Mouse (Mus musculus) neural tube, embryonic 14.5 days (tissue): ENCODE data around the gene Gys1. TPM values are rescaled to one million over a fixed set of nuclear protein-coding genes. Genes with fewer than 3 reads are reported as not detected.

Experiments
- ATAC-seq: fragments of 200-750 bp; cut with Nextera tagmentation; 2 replicates; pipeline ENCODE4 v1.8.0; 2017; ENCODE audit warnings: low read depth, mild to moderate bottlenecking, moderate TSS enrichment, moderate library complexity
- H3K27ac ChIP-seq: fragments of 300-500 bp; sonication (generic); 2 replicates; pipeline ENCODE4 v1.5.1; 2014; ENCODE audit warnings: low read depth, mild to moderate bottlenecking, control low read depth, low read length, moderate library complexity, mixed read lengths
- H3K27me3 ChIP-seq: fragments of 300-500 bp; sonication (generic); 2 replicates; pipeline ENCODE4 v1.6.1; 2014; ENCODE audit warnings: low read length; ENCODE audit not compliant: control insufficient read depth, insufficient read depth
- H3K36me3 ChIP-seq: fragments of 300-500 bp; sonication (generic); 2 replicates; pipeline ENCODE4 v1.6.1; 2014; ENCODE audit warnings: low read length, mixed read lengths; ENCODE audit not compliant: control insufficient read depth, insufficient read depth
- H3K4me1 ChIP-seq: fragments of 300-500 bp; sonication (generic); 2 replicates; pipeline ENCODE4 v1.6.1; 2014; ENCODE audit warnings: low read length; ENCODE audit not compliant: control insufficient read depth, insufficient read depth
- H3K4me2 ChIP-seq: fragments of 300-500 bp; sonication (generic); 2 replicates; pipeline ENCODE4 v1.6.1; 2014; ENCODE audit warnings: mild to moderate bottlenecking, low read depth, low read length, control low read depth
- H3K4me3 ChIP-seq: fragments of 300-500 bp; sonication (generic); 2 replicates; pipeline ENCODE4 v1.5.1; 2014; ENCODE audit warnings: low read depth, low read length, control low read depth, mixed read lengths
- H3K9ac ChIP-seq: fragments of 300-500 bp; sonication (generic); replicated peaks from 2 replicates; pipeline ENCODE4 v1.6.1; 2014; ENCODE audit warnings: low read depth, mild to moderate bottlenecking, control low read depth, low read length, mixed read lengths
- H3K9me3 ChIP-seq: fragments of 300-500 bp; sonication (generic); 2 replicates; pipeline ENCODE4 v1.6.1; 2016; ENCODE audit warnings: low read length; ENCODE audit not compliant: control insufficient read depth
- WGBS: fragments of 180-500 bp; shearing (Covaris S2); extraction: QIAGEN DNeasy Blood & Tissue Kit; methylation state at CpG from one replicate; pipeline ENCODE4 v1.1.7; 2014; 5-methylcytosine and 5-hydroxymethylcytosine counted together
- polyA plus RNA-seq: library from polyadenylated mRNA; unstranded; fragments of >200 nt; fragmentation: Nextera tagmentation; extraction: Ambion mirVana; gene quantifications from 2 replicates; pipeline ENCODE4 v1.2.1, GENCODE M21; 2014

Gys1 gene
- polyA plus RNA-seq, 1 experiment from 2014 or later = 18.1 TPM

DNA sequence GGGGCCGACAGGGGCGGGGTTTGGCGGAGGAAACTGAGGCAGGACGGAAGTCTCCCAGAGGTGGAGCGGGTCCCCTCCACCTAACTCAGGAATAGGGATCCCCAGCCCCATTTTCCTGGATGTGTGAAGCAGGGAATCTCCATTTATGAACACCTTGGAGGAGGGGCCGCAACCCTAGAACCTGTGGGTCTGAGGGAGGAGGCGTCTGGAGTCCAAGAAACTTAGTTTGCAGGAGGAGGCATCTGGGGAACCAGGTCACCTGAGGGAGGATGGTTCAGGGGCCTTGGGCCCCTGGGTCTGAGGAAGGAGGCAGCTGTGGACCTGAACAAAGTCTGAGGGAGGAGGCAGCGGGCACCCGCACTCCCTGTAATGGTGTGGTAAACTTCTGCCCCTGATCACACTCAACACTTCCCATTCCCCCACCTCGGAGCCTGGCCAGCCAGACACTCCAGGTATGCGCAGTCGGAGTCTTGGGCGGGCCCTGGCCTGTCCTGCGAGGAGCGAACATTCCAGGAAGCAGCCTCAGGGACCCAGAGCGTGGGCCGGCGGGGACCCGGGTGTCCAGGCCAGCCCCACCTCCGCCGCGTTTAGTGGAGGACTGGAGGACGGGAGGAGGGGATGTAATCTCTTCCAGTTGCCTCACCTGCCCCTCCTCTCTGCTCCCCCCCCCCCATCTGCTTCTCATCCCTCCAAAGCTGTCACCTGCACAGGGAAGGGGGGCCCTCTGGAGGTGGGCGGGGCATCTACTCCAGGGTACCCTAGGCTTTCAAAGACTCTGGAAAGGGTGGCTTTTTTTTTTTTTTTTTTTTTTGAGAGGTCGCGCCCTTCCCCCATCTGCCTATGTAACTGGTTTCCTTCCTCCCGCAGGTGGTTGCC is 20.5 kb upstream of the Gys1 start:
- peaks cover 4% of the 10 kb centered on the region; the same call in 1 of the 2 replicates for H3K4me1 ChIP-seq
- H3K36me3 ChIP-seq = no peaks in the 10 kb centered on the region
- H3K4me3 ChIP-seq = peak overlapping the region; percentile 44
- H3K9me3 ChIP-seq = no peaks in the 10 kb centered on the region
- H3K27me3 ChIP-seq = peaks cover 77% of the 10 kb centered on the region
- no peak for ATAC-seq
- H3K9ac ChIP-seq = peak overlapping the region; percentile 42
- peak overlapping the region; percentile 84 for H3K4me2 ChIP-seq
- no peak overlapping the region for H3K27ac ChIP-seq
- WGBS = 2% methylated on average over 27 of the region's 27 CpGs

DNA sequence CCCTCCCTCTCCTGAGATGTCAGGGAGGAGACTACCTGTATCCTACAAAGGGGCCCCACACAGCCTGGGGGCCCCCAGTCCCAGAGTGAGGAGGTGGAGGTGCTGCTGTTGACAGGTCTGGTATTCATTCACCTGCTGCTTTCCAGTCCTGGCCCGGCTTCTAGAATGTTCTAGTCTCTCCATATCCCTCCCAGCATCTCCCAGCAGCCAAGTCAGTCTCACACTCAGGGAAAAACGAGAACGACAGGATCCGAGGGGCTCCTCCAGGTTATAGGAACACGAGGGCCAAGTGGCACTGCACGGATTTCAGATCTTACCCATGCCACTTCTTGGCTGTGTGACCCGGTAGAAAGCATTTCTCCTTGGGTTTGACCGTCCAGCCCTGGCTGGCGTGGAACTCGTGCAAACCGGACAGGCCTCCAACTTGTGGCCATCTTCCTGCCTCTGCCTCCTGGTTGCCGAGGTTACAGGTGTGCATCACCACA is 19.9 kb upstream of the Gys1 start:
- Histone ChIP-seq H3K27ac (no peak overlapping the region), H3K4me3 (no peak overlapping the region), H3K27me3 (peaks cover 73% of the 10 kb centered on the region), H3K36me3 (no peaks in the 10 kb centered on the region), H3K9me3 (no peaks in the 10 kb centered on the region), H3K4me2 (no peak overlapping the region), H3K4me1 (peaks cover 4% of the 10 kb centered on the region; the same call in 1 of the 2 replicates), H3K9ac (no peak overlapping the region)
- 43% methylated on average over 12 of the region's 12 CpGs for WGBS
- ATAC-seq = no peak

DNA sequence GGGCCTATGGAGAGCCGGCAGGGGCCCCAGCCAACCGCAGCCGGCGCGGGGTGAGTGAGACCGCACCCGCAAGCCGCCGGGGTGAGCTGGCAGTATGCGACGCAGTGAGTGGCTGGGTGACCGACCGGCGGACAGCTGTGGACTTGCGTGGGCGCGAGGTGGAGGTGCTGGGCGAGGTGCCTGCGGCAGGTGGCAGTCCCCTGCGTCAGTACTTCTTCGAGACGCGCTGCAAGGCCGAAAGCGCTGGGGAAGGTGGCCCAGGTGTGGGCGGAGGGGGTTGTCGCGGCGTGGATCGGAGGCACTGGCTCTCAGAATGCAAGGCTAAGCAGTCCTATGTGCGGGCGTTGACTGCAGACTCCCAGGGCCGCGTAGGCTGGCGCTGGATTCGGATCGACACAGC is 19.0 kb upstream of the Gys1 start:
- H3K4me1 ChIP-seq = peaks cover 4% of the 10 kb centered on the region; the same call in 1 of the 2 replicates
- ATAC-seq = no peak
- WGBS = 9% methylated on average over 37 of the region's 37 CpGs
- no peak overlapping the region for H3K9ac ChIP-seq
- H3K4me2 ChIP-seq = no peak overlapping the region; the same call in 1 of the 2 replicates
- H3K36me3 ChIP-seq = peaks cover under 1% of the 10 kb centered on the region; the same call in 1 of the 2 replicates
- peaks cover 76% of the 10 kb centered on the region for H3K27me3 ChIP-seq
- H3K27ac ChIP-seq = no peak overlapping the region
- H3K4me3 ChIP-seq = no peak overlapping the region
- no peaks in the 10 kb centered on the region for H3K9me3 ChIP-seq

DNA sequence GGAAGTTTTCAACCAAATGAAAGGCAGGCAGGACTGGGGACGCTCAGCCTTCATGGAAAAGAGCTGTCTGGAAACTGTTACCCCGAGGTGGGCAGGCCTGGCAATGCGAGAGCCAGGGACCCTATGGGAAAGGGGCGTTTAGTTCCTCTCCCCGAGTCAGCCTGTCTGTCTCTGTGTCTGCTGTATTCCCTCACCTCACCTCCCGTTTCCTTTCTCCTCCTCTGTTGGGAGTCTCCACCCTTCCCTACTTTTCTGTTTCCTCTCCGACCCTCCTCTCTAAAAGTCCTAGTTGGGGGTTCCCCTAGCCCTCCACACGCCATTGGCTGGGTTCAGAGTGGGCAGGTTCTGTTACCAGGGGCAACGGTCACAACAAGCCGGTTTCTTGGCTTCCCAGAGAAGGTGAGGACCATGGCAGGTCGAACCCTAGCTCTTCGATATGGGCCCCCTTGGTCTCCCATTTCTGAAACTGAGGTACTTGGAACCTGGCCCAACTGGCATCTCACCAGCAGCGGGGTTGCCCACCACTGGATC is 16.6 kb upstream of the Gys1 start:
- WGBS = 7% methylated on average over 13 of the region's 13 CpGs
- Histone ChIP-seq H3K27ac (no peak overlapping the region), H3K27me3 (peaks cover 65% of the 10 kb centered on the region), H3K4me3 (no peak overlapping the region), H3K4me1 (peaks cover 4% of the 10 kb centered on the region; the same call in 1 of the 2 replicates), H3K9me3 (no peaks in the 10 kb centered on the region), H3K4me2 (no peak overlapping the region), H3K9ac (no peak overlapping the region), H3K36me3 (peaks cover 23% of the 10 kb centered on the region)
- no peak for ATAC-seq

DNA sequence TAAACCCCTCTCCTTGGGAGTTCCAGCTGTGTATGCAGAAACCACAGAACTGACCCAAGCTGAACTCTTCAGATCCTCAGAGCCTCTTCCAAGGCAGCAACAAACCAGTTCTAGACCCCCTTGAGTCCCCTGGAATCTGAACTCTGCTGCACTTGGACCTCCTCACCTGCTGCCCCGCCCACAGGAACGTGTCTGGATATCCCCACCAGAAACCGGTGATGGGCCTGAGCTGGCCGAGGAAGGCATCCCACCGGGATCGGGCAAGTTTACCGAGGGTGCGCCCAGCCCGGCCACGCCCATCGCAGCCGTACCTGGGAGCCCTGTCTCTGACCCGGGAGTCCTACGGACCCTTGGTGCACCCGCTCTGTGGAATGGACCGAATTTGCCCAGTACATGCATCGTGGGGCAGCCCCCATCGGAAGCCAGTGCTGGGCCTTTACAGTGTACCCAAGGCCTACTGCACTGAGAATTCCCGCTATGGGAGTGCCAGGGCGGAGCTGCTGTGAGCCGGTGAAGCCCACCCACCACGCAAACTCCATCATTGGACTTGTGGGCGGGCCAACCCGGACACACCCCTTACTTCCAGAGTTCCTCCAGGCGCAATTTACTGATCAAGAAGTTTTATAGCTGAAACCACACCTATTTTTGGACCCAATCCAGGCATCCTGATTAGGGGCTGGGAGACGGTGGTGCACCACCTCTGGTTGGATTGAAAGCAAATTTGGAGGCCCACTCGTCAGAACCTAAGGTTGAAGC is 14.6 kb upstream of the Gys1 start:
- Histone ChIP-seq H3K4me2 (no peak overlapping the region), H3K27ac (no peak overlapping the region), H3K36me3 (peaks cover 42% of the 10 kb centered on the region), H3K4me1 (no peaks in the 10 kb centered on the region), H3K9ac (no peak overlapping the region), H3K9me3 (no peaks in the 10 kb centered on the region), H3K27me3 (peaks cover 46% of the 10 kb centered on the region), H3K4me3 (no peak overlapping the region)
- ATAC-seq = no peak
- 10% methylated on average over 27 of the region's 27 CpGs for WGBS

DNA sequence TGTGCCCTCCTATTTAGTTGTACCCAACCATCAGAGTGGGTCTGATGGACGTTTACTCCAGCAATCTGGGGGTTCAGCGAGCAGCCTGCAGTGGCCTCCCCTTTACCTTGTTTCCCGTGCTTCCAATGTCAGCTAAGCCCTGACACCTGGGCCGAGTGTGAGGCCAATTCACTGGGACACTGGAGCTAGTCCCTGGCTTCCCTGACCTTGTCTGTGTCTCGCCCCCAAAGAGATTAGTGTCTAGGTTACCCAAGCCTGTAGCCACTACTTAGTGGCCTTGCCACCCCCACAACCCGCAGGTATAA is 14.1 kb upstream of the Gys1 start, which contains the start of gene Lhb:
Gene Lhb, plus strand, starts transcription at position 206 of the 305 bp plus-strand sequence.
- Histone ChIP-seq H3K4me2 (no peak within 1 kb of the TSS), H3K27me3 (peaks cover 40% of the 10 kb centered on the region), H3K36me3 (peaks cover 45% of the 10 kb centered on the region), H3K9me3 (no peaks in the 10 kb centered on the region), H3K9ac (no peak within 1 kb of the TSS), H3K27ac (no peak within 1 kb of the TSS), H3K4me3 (no peak within 1 kb of the TSS), H3K4me1 (no peaks in the 10 kb centered on the region)
- no peak for ATAC-seq
- WGBS = 56% methylated on average over 6 of the region's 6 CpGs

DNA sequence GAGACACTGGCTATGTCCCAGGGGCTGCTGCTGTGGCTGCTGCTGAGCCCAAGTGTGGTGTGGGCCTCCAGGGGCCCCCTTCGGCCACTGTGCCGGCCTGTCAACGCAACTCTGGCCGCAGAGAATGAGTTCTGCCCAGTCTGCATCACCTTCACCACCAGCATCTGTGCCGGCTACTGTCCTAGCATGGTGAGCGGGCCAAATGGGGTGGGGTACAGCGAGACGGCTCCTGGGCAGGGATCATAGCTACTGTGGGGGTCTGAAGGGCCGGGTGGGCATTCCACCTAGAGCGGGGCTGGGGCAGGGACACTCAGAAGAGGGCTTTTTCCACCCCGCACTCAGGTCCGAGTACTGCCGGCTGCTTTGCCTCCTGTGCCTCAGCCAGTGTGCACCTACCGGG is 13.4 kb upstream of the Gys1 start:
- H3K4me1 ChIP-seq = no peaks in the 10 kb centered on the region
- no peaks in the 10 kb centered on the region for H3K9me3 ChIP-seq
- H3K9ac ChIP-seq = no peak overlapping the region
- 90% methylated on average over 14 of the region's 14 CpGs for WGBS
- ATAC-seq = no peak
- H3K27me3 ChIP-seq = peaks cover 34% of the 10 kb centered on the region
- peaks cover 45% of the 10 kb centered on the region for H3K36me3 ChIP-seq
- no peak overlapping the region for H3K4me2 ChIP-seq
- H3K4me3 ChIP-seq = no peak overlapping the region
- no peak overlapping the region for H3K27ac ChIP-seq

DNA sequence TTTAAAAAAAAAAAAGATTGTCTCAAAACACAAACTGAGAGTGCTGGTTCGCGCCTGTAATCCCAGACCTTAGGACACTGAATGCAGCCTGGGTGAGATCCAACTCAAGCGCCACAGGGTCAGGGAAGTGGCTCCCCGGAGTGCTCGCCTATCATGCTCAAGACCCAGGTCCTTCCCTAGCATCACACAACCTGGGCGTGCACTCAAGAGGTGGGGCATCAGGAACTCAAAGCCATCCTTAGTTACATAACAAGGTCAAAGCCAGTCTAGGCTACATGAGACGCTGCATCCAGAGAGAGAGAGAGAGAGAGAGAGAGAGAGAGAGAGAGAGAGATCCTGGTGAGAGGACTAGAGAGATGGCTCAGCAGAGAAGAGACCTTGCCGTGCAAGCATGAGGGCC is 8.1 kb upstream of the Gys1 start:
- H3K4me3 ChIP-seq = no peak overlapping the region
- ATAC-seq = no peak
- no peak overlapping the region for H3K27ac ChIP-seq
- no peak overlapping the region for H3K4me2 ChIP-seq
- H3K4me1 ChIP-seq = no peaks in the 10 kb centered on the region
- H3K36me3 ChIP-seq = peaks cover 52% of the 10 kb centered on the region
- H3K9me3 ChIP-seq = no peaks in the 10 kb centered on the region
- H3K9ac ChIP-seq = no peak overlapping the region
- 96% methylated on average over 8 of the region's 8 CpGs for WGBS
- H3K27me3 ChIP-seq = no peaks in the 10 kb centered on the region

DNA sequence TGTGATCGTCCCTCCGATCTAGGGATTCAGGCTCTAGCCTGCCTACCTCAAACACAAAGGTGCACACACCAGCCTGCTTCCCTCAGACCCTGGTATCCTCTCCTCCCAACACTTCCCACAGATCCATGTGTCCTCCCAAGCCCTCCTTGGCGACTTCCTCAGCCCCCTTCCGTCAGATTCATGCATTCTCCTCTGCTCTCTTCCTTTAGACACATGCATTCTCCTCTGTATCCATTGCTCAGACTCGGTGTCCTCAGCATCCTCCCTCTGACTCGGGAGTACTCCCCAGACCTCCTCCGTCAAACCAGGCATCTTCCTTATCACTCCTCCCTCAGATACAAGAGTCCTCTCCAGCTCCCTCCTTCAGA is 825 bp upstream of the Gys1 start:
- H3K27me3 ChIP-seq = no peaks in the 10 kb centered on the region
- WGBS = 1% methylated on average over 7 of the region's 7 CpGs
- no peak for ATAC-seq
- peak overlapping the region; percentile 91; the same call in 1 of the 2 replicates for H3K27ac ChIP-seq
- peak overlapping the region; percentile 65 for H3K4me3 ChIP-seq
- H3K4me2 ChIP-seq = peak overlapping the region; percentile 93
- no peaks in the 10 kb centered on the region for H3K9me3 ChIP-seq
- H3K36me3 ChIP-seq = peaks cover 13% of the 10 kb centered on the region
- H3K4me1 ChIP-seq = peaks cover 28% of the 10 kb centered on the region
- H3K9ac ChIP-seq = peak overlapping the region; percentile 68
